Mouse (Mus musculus): Measurements from ENCODE around the gene Retsat.

DNA sequence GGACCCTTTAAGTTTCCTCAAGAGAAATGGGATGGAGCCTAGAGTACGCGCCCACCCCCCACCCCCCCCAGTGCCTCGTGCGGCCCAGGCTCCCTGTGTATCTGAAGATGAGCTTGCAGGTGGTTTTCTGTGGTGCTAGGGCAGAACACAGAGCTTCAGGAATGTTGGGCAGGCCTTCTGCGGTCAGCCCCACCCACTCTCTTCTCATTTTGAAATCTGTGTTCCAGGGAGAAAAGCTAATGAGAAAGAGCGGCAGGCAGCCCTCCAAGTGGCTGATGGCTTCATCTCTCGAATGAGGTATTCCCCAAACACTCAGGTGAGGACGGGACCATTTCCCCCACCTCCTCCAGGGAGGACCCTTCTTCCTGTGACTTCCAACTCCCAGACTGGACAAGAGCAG is 37.5 kb upstream of the Retsat start:
- TF ChIP-seq CTCF (IDR thresholded peaks at IDR 0.05; ENCODE audit: low read depth) (no peak), EP300 (IDR thresholded peaks at IDR 0.05; ENCODE audit: low read depth) (no peak)
